Mouse (Mus musculus) testis, adult 10 weeks (tissue): Measurements from ENCODE around the gene Phc1. TPM values are rescaled to one million over a fixed set of nuclear protein-coding genes. Genes with fewer than 3 reads are reported as not detected.

ENCODE experiments used
- polyA plus RNA-seq: library from polyadenylated mRNA; stranded (reverse); fragments of 350-450 nt; fragmentation: Illumina TruSeq; extraction: RNeasy Lipid Tissue Mini Kit (QIAGEN cat#74804); gene quantifications from one replicate; pipeline ENCODE4 v1.2.3, GENCODE M21; 2014; ENCODE audit warnings: low read depth, low replicate concordance

The Phc1 gene
- 35.1 TPM for polyA plus RNA-seq

GRCm38 (mm10) chr6:122340349-122341000 is at the start of gene Phc1:
TSS of gene Phc1 (minus strand) at chr6:122340561.

GRCm38 (mm10) chr6:122308505-122309393 is 31.6 kb downstream of the Phc1 start, which contains the start of gene M6pr:
TSS of gene M6pr (plus strand) at chr6:122308720.

GRCm38 (mm10) chr6:122282782-122283181 is 57.6 kb downstream of the Phc1 start, which contains the start of gene Klrg1:
TSS of gene Klrg1 (minus strand) at chr6:122282882.

Other genes starting within 250 kb of the Phc1 start
- 0.14 TPM for gene Klrg1, start 57.7 kb downstream of the Phc1 start, polyA plus RNA-seq
- 45.9 TPM for gene M6pr, start 31.8 kb downstream of the Phc1 start, polyA plus RNA-seq
- gene Rimklb, start 158.2 kb upstream of the Phc1 start, polyA plus RNA-seq: 197 TPM
- gene Mfap5, start 165.3 kb upstream of the Phc1 start, polyA plus RNA-seq: 11.4 TPM
- gene Aicda, start 213.2 kb upstream of the Phc1 start, polyA plus RNA-seq: not detected